Mouse (Mus musculus) kidney, adult 2 months (tissue): ENCODE data around the gene Pate3.

Source experiments
- CTCF ChIP-seq: fragments of 200-500 bp; conservative IDR thresholded peaks from 2 replicates; pipeline ENCODE4 v1.5.1; 2011; ENCODE audit warnings: low read depth, mild to moderate bottlenecking, control low read depth, low read length, moderate library complexity, mixed read lengths; ENCODE audit not compliant: insufficient read depth, insufficient read length
- POLR2A ChIP-seq: fragments of 200-500 bp; IDR thresholded peaks from one replicate; pipeline ENCODE4 v1.6.1; 2011; ENCODE audit warnings: low read depth, low read length, control low read depth

- TF ChIP-seq CTCF (no peak), POLR2A (no peak)
These were observed 40.2 kb downstream of the Pate3 start for GRCm38 (mm10) chr9:35607647-35608405.
